Mouse (Mus musculus) MEL (cell line): ENCODE data around the gene Lca5. TPM values are rescaled to one million over a fixed set of nuclear protein-coding genes. Genes with fewer than 3 reads are reported as not detected.

Experiments
- DNase-seq: peaks from one replicate; pipeline ENCODE4 v3.0.0; 2011; ENCODE audit warnings: low read depth, low spot score
- H3K27ac ChIP-seq: 2 replicates; pipeline ENCODE4 v1.5.1; 2012; ENCODE audit warnings: low read depth, mild to moderate bottlenecking, control low read depth, low read length, moderate library complexity; ENCODE audit not compliant: control insufficient read depth
- H3K27me3 ChIP-seq, 2 experiments: fragments of 150-350 bp in 1 of 2; sonication (generic) in 1 of 2; 2 replicates each; pipeline ENCODE4 v1.6.1; 2012; ENCODE audit warnings: low read length in 2 of 2, mild to moderate bottlenecking in 2 of 2, improper control_type of control experiment in 1 of 2, moderate library complexity in 1 of 2; ENCODE audit not compliant: insufficient read depth in 2 of 2, control insufficient read depth in 1 of 2
- H3K36me3 ChIP-seq, 2 experiments: 2 replicates each; pipeline ENCODE4 v1.6.1; 2012 to 2014; ENCODE audit warnings: low read length in 2 of 2, improper control_type of control experiment in 1 of 2, inconsistent platforms in 1 of 2, mild to moderate bottlenecking in 1 of 2; ENCODE audit not compliant: insufficient read depth in 2 of 2, control insufficient read depth in 1 of 2
- H3K4me1 ChIP-seq, 2 experiments: fragments of 150-350 bp in 1 of 2; sonication (generic) in 1 of 2; 2 replicates each; pipeline ENCODE4 v1.6.1; 2012; ENCODE audit warnings: low read length in 2 of 2, improper control_type of control experiment in 1 of 2, mild to moderate bottlenecking in 1 of 2; ENCODE audit not compliant: insufficient read depth in 2 of 2, control insufficient read depth in 1 of 2
- H3K4me3 ChIP-seq, 2 experiments: fragments of 150-350 bp in 1 of 2; sonication (generic) in 1 of 2; 2 replicates each; pipeline ENCODE4 v1.5.1; 2012; ENCODE audit warnings: low read depth in 2 of 2, low read length in 2 of 2, mild to moderate bottlenecking in 2 of 2, moderate library complexity in 2 of 2, control low read depth in 1 of 2, improper control_type of control experiment in 1 of 2; ENCODE audit not compliant: control insufficient read depth in 1 of 2, insufficient read depth in 1 of 2
- H3K79me2 ChIP-seq: 2 replicates; pipeline ENCODE4 v1.6.1; 2012; ENCODE audit warnings: mild to moderate bottlenecking, low read length, moderate library complexity; ENCODE audit not compliant: control insufficient read depth, poor library complexity, insufficient read depth
- H3K9ac ChIP-seq: 2 replicates; pipeline ENCODE4 v1.6.1; 2012; ENCODE audit warnings: low read depth, mild to moderate bottlenecking, control low read depth, low read length, moderate library complexity; ENCODE audit not compliant: control insufficient read depth, poor library complexity, severe bottlenecking
- H3K9me3 ChIP-seq: fragments of 150-350 bp; sonication (generic); replicated peaks from 2 replicates; pipeline ENCODE4 v1.6.1; 2012; ENCODE audit warnings: mild to moderate bottlenecking, low read length, improper control_type of control experiment, moderate library complexity; ENCODE audit not compliant: insufficient read depth
- BHLHE40 ChIP-seq: IDR thresholded peaks from 2 replicates; pipeline ENCODE4 v1.6.1; 2012; ENCODE audit warnings: low read depth, mild to moderate bottlenecking, inconsistent platforms, low read length, improper control_type of control experiment, borderline replicate concordance
- CHD1 ChIP-seq: IDR thresholded peaks from 2 replicates; pipeline ENCODE4 v1.6.1; 2012; ENCODE audit warnings: low read depth, mild to moderate bottlenecking, inconsistent platforms, low read length, improper control_type of control experiment
- CTCF ChIP-seq, 3 experiments: IDR thresholded peaks in 2 of 3; conservative IDR thresholded peaks in 1 of 3; 2 replicates each; pipeline ENCODE4 v1.5.1; 2011 to 2012; ENCODE audit warnings: low read length in 3 of 3, low read depth in 2 of 3, mild to moderate bottlenecking in 2 of 3, improper control_type of control experiment in 1 of 3, inconsistent platforms in 1 of 3, mixed read lengths in 1 of 3, moderate library complexity in 1 of 3; ENCODE audit not compliant: control insufficient read depth in 1 of 3, insufficient read depth in 1 of 3, poor library complexity in 1 of 3, severe bottlenecking in 1 of 3
- ELF1 ChIP-seq: IDR thresholded peaks from 2 replicates; pipeline ENCODE4 v1.6.1; 2014; ENCODE audit warnings: low read depth, mild to moderate bottlenecking, inconsistent platforms, low read length, improper control_type of control experiment, moderate library complexity
- HCFC1 ChIP-seq: IDR thresholded peaks from 2 replicates; pipeline ENCODE4 v1.6.1; 2012; ENCODE audit warnings: low read depth, mild to moderate bottlenecking, inconsistent platforms, low read length, improper control_type of control experiment, moderate library complexity
- KAT2A ChIP-seq: conservative IDR thresholded peaks from 2 replicates; pipeline ENCODE4 v1.6.1; 2012; ENCODE audit warnings: low read depth, low read length, improper control_type of control experiment, inconsistent platforms
- MAFK ChIP-seq: IDR thresholded peaks from 2 replicates; pipeline ENCODE4 v1.6.1; 2011; ENCODE audit warnings: low read depth, mild to moderate bottlenecking, low read length, improper control_type of control experiment, borderline replicate concordance
- MAX ChIP-seq: IDR thresholded peaks from 2 replicates; pipeline ENCODE4 v1.6.1; 2011; ENCODE audit warnings: low read length, improper control_type of control experiment
- MAZ ChIP-seq: IDR thresholded peaks from 2 replicates; pipeline ENCODE4 v1.6.1; 2012; ENCODE audit warnings: low read depth, mild to moderate bottlenecking, inconsistent platforms, low read length, improper control_type of control experiment
- MEF2A ChIP-seq: IDR thresholded peaks from 2 replicates; pipeline ENCODE4 v1.6.1; 2014; ENCODE audit warnings: low read depth, mild to moderate bottlenecking, inconsistent platforms, low read length, improper control_type of control experiment; ENCODE audit not compliant: poor library complexity, insufficient replicate concordance, severe bottlenecking; ENCODE audit errors: extremely low read depth
- MXI1 ChIP-seq: IDR thresholded peaks from 2 replicates; pipeline ENCODE4 v1.6.1; 2011; ENCODE audit warnings: mild to moderate bottlenecking, low read depth, low read length, improper control_type of control experiment
- MYB ChIP-seq: IDR thresholded peaks from 2 replicates; pipeline ENCODE4 v1.6.1; 2011; ENCODE audit warnings: mild to moderate bottlenecking, low read depth, low read length, improper control_type of control experiment
- NELFE ChIP-seq: IDR thresholded peaks from 2 replicates; pipeline ENCODE4 v1.6.1; 2011; ENCODE audit warnings: low read depth, low read length, improper control_type of control experiment
- NRF1 ChIP-seq: IDR thresholded peaks from 2 replicates; pipeline ENCODE4 v1.6.1; 2014; ENCODE audit warnings: low read depth, mild to moderate bottlenecking, inconsistent platforms, low read length, improper control_type of control experiment, moderate library complexity; ENCODE audit not compliant: poor library complexity, insufficient read depth, severe bottlenecking
- RAD21 ChIP-seq: IDR thresholded peaks from 2 replicates; pipeline ENCODE4 v1.6.1; 2011; ENCODE audit warnings: mild to moderate bottlenecking, low read depth, low read length, improper control_type of control experiment
- RCOR1 ChIP-seq: IDR thresholded peaks from 2 replicates; pipeline ENCODE4 v1.6.1; 2012; ENCODE audit warnings: low read depth, mild to moderate bottlenecking, inconsistent platforms, low read length, improper control_type of control experiment
- TAL1 ChIP-seq: IDR thresholded peaks from 2 replicates; pipeline ENCODE4 v1.6.1; 2012; ENCODE audit warnings: mild to moderate bottlenecking, inconsistent platforms, low read length, moderate library complexity, mixed read lengths
- TBP ChIP-seq: IDR thresholded peaks from 2 replicates; pipeline ENCODE4 v1.8.0; 2011; ENCODE audit warnings: low read depth, low read length, improper control_type of control experiment
- TCF12 ChIP-seq: IDR thresholded peaks from 2 replicates; pipeline ENCODE4 v1.6.1; 2014; ENCODE audit warnings: low read depth, mild to moderate bottlenecking, inconsistent platforms, low read length, improper control_type of control experiment, moderate library complexity
- UBTF ChIP-seq: IDR thresholded peaks from 2 replicates; pipeline ENCODE4 v1.6.1; 2012; ENCODE audit warnings: low read depth, mild to moderate bottlenecking, inconsistent platforms, low read length, improper control_type of control experiment, moderate library complexity, borderline replicate concordance; ENCODE audit not compliant: insufficient read depth
- USF1 ChIP-seq: IDR thresholded peaks from 2 replicates; pipeline ENCODE4 v1.6.1; 2014; ENCODE audit warnings: low read depth, mild to moderate bottlenecking, inconsistent platforms, low read length, improper control_type of control experiment, moderate library complexity
- polyA plus RNA-seq, 2 experiments: library from polyadenylated mRNA; stranded (reverse) in 1 of 2; unstranded in 1 of 2; fragments of >175 nt in 1 of 2; fragments of >200 nt in 1 of 2; gene quantifications; 2 replicates each; pipeline versions ENCODE4 v1.2.1 to v1.2.4; 2012; ENCODE audit warnings: low replicate concordance in 2 of 2, low read depth in 1 of 2; ENCODE audit not compliant: insufficient read length in 2 of 2, insufficient read depth in 1 of 2, missing spikeins in 1 of 2
- total RNA-seq: library from RNA; depleted of rRNA; stranded (reverse); fragments of 300-350 nt; gene quantifications from 2 replicates; pipeline ENCODE4 v1.2.3, GENCODE M21; 2012

The Lca5 gene
- total and polyA plus RNA-seq, 3 experiments, result not detected

GRCm38 (mm10) chr9:83349905-83350304 is 91.0 kb downstream of the Lca5 start:
- H3K4me3 ChIP-seq, result no peak overlapping the region
- H3K4me1 ChIP-seq, result no peaks in the 10 kb centered on the region
- no peaks in the 10 kb centered on the region for H3K79me2 ChIP-seq
- H3K27me3 ChIP-seq, result no peaks in the 10 kb centered on the region
- H3K9me3 ChIP-seq, result no peaks in the 10 kb centered on the region
- DNase-seq, result no peak
- H3K36me3 ChIP-seq, result no peaks in the 10 kb centered on the region
- no peak overlapping the region for H3K27ac ChIP-seq
- TF ChIP-seq BHLHE40 (no peak), TBP (no peak), UBTF (no peak), CTCF (IDR thresholded peaks at IDR 0.05 in 2 of 3, conservative IDR thresholded peaks at IDR 0.05 in 1 of 3; ENCODE audit: control insufficient read depth in 1 of 3, insufficient read depth in 1 of 3, low read depth in 2 of 3, low read length in 3 of 3, poor library complexity in 1 of 3, severe bottlenecking in 1 of 3) (no peak), TCF12 (no peak), NRF1 (no peak), RAD21 (no peak), MAZ (no peak), NELFE (no peak), MXI1 (no peak), HCFC1 (no peak)
- no peak overlapping the region for H3K9ac ChIP-seq

GRCm38 (mm10) chr9:83349504-83349903 is 91.4 kb downstream of the Lca5 start:
- Histone ChIP-seq H3K27me3 (no peaks in the 10 kb centered on the region), H3K36me3 (no peaks in the 10 kb centered on the region), H3K9me3 (no peaks in the 10 kb centered on the region), H3K4me3 (no peak overlapping the region), H3K4me1 (no peaks in the 10 kb centered on the region), H3K27ac (no peak overlapping the region), H3K79me2 (no peaks in the 10 kb centered on the region), H3K9ac (no peak overlapping the region)
- DNase-seq, result no peak
- no peak for TF ChIP-seq USF1
- TF ChIP-seq KAT2A, result no peak
- no peak for TF ChIP-seq ELF1
- TF ChIP-seq MAX, result no peak
- TF ChIP-seq MAFK, result no peak
- no peak for TF ChIP-seq TAL1
- no peak for TF ChIP-seq RCOR1
- TF ChIP-seq MYB, result no peak
- TF ChIP-seq MEF2A, result no peak
- no peak for TF ChIP-seq CHD1
